Mouse (Mus musculus): Measurements from ENCODE around the gene BC029722.

BC029722 gene

GRCm38 (mm10) chr2:155818596-155819391, 432 bp downstream of the BC029722 start:
- peak; percentile 100 for DNase-seq

GRCm38 (mm10) chr2:155817301-155818245, 1.7 kb downstream of the BC029722 start:
- DNase-seq: peak; percentile 97

GRCm38 (mm10) chr2:155816179-155816578, 3.0 kb downstream of the BC029722 start:
- peak; percentile 92 for DNase-seq

DNA sequence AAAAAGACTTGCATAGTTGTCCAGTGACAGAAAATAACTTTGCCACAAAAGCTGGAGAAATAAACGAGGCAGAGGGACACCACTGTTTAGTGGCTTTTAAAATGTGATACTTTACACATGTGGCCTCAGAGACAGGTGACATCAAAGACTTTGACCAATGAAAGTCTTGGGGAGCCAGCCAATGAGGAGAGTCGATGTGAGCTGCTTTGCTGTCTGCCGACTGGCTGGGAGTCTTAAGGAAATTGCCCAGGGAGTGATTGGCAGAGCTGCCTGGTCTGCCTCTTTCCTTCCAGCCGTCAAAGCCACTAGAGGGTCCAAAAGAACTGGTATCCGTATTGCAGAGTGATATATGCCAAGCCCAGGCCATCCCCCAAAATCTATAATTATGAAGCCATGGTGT, 4.4 kb downstream of the BC029722 start:
- no peak for DNase-seq

DNA sequence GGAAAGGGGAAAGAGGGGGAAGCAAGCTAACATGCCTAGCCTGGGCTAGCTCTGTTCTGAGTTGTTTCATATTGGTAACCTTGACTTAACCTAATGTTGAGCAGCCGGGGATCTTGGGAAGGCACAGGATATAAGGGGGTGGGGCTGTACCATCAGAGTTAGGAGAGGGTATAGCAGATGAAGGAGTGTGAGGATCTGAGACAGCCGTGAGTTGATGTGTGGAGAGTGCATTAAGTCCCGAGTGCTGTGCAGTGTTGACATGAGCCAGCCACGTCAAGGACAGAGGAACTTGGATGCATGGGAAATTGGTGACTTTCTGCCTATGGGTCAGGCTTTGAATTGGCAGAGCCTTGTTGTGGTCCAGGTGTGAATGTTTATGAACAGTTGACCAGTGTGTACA, 6.6 kb downstream of the BC029722 start:
- no peak for DNase-seq

DNA sequence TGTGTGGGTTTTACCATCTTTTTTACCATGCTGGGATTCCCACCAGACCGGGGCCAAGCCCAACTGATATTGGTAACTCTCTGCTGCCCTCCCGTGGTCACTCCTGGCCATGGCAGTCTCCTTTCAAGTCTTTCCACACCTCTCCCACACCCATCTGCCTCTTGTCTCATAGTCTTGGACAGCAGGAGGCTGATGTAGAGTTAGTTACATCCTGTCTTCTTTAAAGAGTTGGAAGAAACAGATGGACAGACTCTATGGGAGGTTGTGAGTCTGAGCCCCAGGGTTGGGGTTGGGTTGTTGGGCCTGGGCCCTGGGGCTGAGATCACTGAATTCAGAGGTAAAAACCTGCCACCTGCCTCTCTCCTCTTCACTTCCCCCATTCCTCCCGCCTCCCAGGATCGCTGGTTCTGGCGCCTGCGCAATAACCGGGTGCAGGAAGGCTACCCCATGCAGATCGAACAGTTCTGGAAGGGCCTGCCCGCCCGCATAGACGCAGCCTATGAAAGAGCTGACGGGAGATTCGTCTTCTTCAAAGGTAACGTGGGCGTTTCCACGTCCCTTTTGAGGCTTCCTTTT, 7.3 kb downstream of the BC029722 start:
- peak; percentile 92 for DNase-seq

GRCm38 (mm10) chr2:155809620-155810019, 9.6 kb downstream of the BC029722 start:
- no peak for DNase-seq

DNA sequence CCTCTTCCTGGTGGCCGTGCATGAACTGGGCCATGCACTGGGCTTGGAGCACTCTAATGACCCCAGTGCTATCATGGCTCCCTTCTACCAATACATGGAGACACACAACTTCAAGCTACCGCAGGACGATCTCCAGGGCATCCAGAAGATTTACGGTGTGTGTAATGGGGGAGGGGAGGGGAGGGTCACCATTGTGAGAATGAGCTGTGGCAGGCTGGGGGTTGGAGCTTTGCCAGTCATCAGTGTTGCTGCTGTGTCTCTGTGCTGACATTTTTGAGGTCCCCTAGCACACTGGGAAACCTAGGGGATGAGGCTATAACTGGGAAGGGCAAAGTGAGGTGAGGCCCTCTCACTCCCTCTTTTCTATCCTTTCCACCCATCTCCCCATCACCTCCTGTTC, 11.8 kb downstream of the BC029722 start:
- DNase-seq: no peak

- DNase-seq: peak; percentile 96
Measured at GRCm38 (mm10) chr2:155806548-155806947, 12.7 kb downstream of the BC029722 start.

DNA sequence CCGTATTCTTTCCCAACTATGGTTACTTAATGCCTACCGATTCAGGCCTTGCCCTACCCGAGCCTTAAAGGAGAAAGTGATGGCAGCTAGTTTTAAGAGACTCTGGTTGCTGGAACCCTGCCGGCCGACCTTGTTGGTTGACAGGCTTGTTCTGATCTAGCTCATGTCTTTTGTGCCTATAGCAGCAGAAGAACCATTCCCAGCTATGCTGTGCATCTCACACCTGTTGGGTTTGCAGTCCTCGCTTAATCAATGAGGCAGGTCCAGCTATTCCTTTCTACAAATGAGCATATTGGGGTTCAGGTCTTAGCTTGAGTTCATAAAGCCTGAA, 13.3 kb downstream of the BC029722 start:
- no peak for DNase-seq

DNA sequence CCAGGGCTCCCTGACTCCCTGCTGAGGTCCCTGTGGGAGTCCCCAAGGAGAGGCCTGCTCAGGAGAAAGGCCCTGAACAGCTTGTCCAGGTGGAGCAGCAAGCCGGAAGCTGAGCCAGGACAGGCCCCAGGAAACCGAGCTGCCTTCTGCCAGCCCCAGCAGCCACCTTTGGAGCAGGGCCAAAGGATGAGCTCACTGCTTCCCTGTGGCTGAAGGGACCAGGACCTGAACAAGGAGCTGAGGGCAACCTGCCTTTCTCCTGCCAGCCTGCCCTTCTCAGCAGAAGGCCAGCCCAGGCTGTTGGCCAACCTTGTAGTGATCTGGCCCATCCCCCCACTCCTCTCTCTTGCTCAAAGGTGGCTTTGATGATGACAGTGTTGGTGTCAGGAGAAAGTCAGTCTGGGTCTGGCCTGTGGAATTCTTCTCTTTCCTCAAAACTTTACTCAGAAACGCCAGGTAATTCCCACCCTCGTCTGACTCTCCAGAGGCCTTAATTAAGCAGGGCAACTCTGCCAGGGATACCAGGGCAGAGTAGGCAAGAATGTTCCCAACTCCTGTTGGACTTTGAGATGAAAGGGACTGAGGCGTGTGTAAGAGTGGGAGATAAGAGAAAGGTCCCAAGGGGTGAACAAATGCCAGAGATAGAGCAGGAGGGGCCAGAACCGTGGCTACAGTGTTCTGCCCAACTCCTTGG, 13.8 kb downstream of the BC029722 start:
- peak; percentile 94 for DNase-seq

- no peak for DNase-seq
Measured at GRCm38 (mm10) chr2:155804053-155804452, 15.2 kb downstream of the BC029722 start.

GRCm38 (mm10) chr2:155802761-155803160, 16.5 kb downstream of the BC029722 start:
- DNase-seq: no peak

- DNase-seq: no peak
Measured at GRCm38 (mm10) chr2:155798613-155799012, 20.6 kb downstream of the BC029722 start.

GRCm38 (mm10) chr2:155794674-155795445, 24.4 kb downstream of the BC029722 start:
- no peak for DNase-seq

- DNase-seq: no peak
Measured at GRCm38 (mm10) chr2:155792899-155793298, 26.3 kb downstream of the BC029722 start.

- DNase-seq: no peak
Measured at GRCm38 (mm10) chr2:155787949-155788931, 31.0 kb downstream of the BC029722 start.

DNA sequence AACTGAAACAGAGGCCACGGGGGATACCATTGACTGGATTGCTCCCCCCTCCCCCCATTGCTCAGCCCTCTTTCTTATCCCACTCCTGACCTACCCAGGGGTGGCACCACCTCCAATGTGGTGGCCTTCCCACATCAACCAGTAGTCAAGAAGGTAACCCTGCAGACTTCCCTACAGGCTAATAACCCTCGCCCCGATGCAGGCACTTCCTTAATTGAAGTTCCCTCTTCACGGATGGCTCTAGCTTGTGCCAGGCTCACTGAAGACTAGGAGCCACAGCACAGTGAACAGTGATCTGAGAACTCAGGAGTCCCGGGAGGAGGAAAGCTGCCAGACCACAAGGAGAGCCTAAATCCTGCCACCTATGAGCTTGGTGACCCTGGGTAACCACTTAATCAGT, 32.3 kb downstream of the BC029722 start:
- no peak for DNase-seq

DNA sequence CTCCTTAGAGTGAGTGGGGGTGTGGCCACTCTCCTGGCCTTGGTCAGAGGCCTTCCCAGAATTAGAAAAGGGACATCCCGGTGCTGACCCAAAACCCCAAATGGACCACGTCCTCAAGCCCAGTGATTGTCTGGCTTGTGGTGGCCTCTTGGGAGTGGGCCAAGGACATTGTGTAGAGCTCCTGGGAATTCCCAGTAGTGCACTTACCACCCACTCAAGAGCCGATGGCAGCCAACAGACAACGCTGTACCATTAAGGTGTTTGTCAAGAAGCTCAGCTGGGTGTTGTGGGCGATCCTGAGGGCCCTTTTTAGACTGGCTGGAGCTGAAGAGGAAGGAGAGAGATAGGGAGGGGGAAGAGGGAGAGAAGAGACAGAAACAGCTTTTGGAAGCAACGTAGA, 34.7 kb downstream of the BC029722 start:
- no peak for DNase-seq

DNA sequence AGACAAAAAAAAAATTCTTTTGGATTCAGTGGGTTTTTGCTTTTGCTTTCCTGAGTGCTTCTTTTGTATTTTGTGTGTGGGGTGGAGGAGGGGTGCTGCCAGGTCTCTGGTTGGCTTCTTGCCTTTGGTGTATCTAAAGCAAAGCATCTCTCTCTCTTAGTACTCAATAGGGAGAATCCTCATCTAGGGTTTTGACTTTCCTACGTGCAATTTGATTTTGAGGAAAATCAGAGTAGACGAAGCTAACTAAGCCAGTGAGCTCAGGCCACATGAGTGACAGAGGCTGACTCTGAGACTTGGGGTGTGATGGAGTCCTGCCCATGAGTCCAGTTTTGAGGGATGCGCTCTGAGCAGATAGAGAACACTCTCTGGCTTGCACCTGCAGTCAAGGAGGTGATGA, 39.7 kb downstream of the BC029722 start:
- DNase-seq: no peak

DNA sequence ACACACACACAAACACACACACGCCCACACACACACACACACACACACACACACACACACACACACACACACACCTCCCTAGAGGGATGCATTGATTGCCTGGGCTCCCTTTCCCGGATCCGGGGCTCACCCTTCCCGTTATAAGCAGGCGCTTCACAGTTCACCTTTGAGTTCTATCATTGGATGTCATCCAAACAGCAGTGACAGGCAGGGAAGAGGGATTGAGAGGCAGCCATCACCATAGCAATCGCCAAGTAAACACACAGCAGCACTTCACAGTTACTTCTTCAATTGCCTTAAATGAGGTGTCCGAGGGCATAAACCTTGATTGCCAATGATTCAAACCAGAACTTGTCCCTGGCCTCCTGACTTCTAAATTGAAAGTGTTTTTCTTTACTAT, 40.2 kb downstream of the BC029722 start:
- DNase-seq: no peak

All from heart, adult 11 months (tissue).